In genomic region chr11:85250467-85250866, GRCm38 (mm10) we compare ENCODE assay signal across 12 mouse cellular contexts. TPM values are rescaled to one million over a fixed set of nuclear protein-coding genes. Genes with fewer than 3 reads are reported as not detected.
DNase-seq lines count a peak whose midpoint lies in the region; ATAC-seq lines count a peak whose summit lies in the region.
"Had no signal": no experiment of that assay in that cellular context is flagged by ENCODE, and none has a peak within 500 bp of the region (broad histone marks: within the 10 kb centered on the region; RNA-seq: fewer than 3 reads in every experiment).

No protein-coding gene starts in this region.

- peak; percentile 100 for ATAC-seq in megakaryocyte-erythroid progenitor cell, adult 5-6 weeks (replicated peaks; ENCODE audit: low FRiP score, low TSS enrichment, poor library complexity, severe bottlenecking)
- ATAC-seq: CD4-positive, CD25-positive, alpha-beta regulatory T cell, adult 4 months; midbrain, embryonic 15.5 days had no signal

- DNase-seq in 3T3-L1 (ENCODE audit: low read depth, low spot score) = peak; percentile 77
- DNase-seq in c-Kit-positive CD71-negative TER-119-negative erythroid progenitor cells, embryonic 14.5 days (ENCODE audit: low read depth) = peak; percentile 29
- peak; percentile 51 for DNase-seq in liver
- no peak for DNase-seq in kidney, postnatal 36 days
- no peak for DNase-seq in adrenal gland, postnatal 14 days
- no peak for DNase-seq in gastrocnemius, adult 18-20 months (ENCODE audit: low spot score)
- no peak for DNase-seq in lung, postnatal 25 days (ENCODE audit: low spot score)
- DNase-seq: cerebellum, adult 8-10 months; kidney, adult 18-20 months had no signal

RNA-seq across cellular contexts. Expression of gene Appbp2, which starts 15.5 kb away (rescaled TPM):
- 23.2 and 25.6 TPM in 2 replicates for total RNA-seq in megakaryocyte-erythroid progenitor cell, adult 5-6 weeks (2014; fragmentation: Nextera tagmentation)
- total RNA-seq in megakaryocyte-erythroid progenitor cell, adult 5-6 weeks (2017) = 28.6 and 30.0 TPM in 2 replicates
- total RNA-seq in adrenal gland, postnatal 14 days (2021) = 43.0 and 43.3 TPM in 2 replicates
- 10 to 100 TPM in 1 of 2 experiments, 1 to 10 TPM in 1; 7.1 to 10.1 TPM for total RNA-seq in gastrocnemius, adult 18-20 months (2021)

Comparison
In these comparisons a context has a peak if more than half of its experiments do, and no peak if none do; other contexts are left out.
1. DNase-seq: peak in 3T3-L1 (single experiment), c-Kit-positive CD71-negative TER-119-negative erythroid progenitor cells, embryonic 14.5 days (single experiment) and liver (single experiment); none in kidney, postnatal 36 days (0 of 2), adrenal gland, postnatal 14 days (single experiment), gastrocnemius, adult 18-20 months (single experiment) and lung, postnatal 25 days (single experiment).